Mouse (Mus musculus): ENCODE measurements around the gene Zfp423.

GRCm38 (mm10) chr8:87660029-87660915 is 299.1 kb downstream of the Zfp423 start:
- TF ChIP-seq CTCF (IDR thresholded peaks at IDR 0.05; ENCODE audit: insufficient read depth, low read depth, low read length) (no peak), POLR2A (IDR thresholded peaks at IDR 0.05; ENCODE audit: insufficient read depth, low read depth, low read length) (no peak)
